Mouse (Mus musculus) A20 (cell line): ENCODE data around the gene Fbxl17.
A peak's percentile ranks its signal among the peaks of the same experiment; 100 is the strongest.

Source experiments
- DNase-seq: peaks from one replicate; pipeline ENCODE4 v3.0.0-alpha.2; 2011; ENCODE audit warnings: low read depth, low spot score

Fbxl17 gene

GRCm38 (mm10) chr17:63328888-63329287 is 170.9 kb downstream of the Fbxl17 start:
- no peak for DNase-seq

GRCm38 (mm10) chr17:63326227-63326626 is 173.6 kb downstream of the Fbxl17 start:
- DNase-seq, result no peak

GRCm38 (mm10) chr17:63324672-63325071 is 175.1 kb downstream of the Fbxl17 start:
- no peak for DNase-seq

- peak; percentile 78 for DNase-seq
Measured at GRCm38 (mm10) chr17:63324039-63324438, 175.8 kb downstream of the Fbxl17 start.

GRCm38 (mm10) chr17:63322846-63323245 is 177.0 kb downstream of the Fbxl17 start:
- DNase-seq, result no peak

- DNase-seq, result no peak
Measured at GRCm38 (mm10) chr17:63321290-63321689, 178.5 kb downstream of the Fbxl17 start.

GRCm38 (mm10) chr17:63317518-63317917 is 182.3 kb downstream of the Fbxl17 start:
- no peak for DNase-seq

- DNase-seq, result no peak
Measured at GRCm38 (mm10) chr17:63315646-63316480, 184.0 kb downstream of the Fbxl17 start.

- no peak for DNase-seq
Measured at GRCm38 (mm10) chr17:63312804-63313203, 187.0 kb downstream of the Fbxl17 start.

- DNase-seq, result no peak
Measured at GRCm38 (mm10) chr17:63312330-63312729, 187.5 kb downstream of the Fbxl17 start.

GRCm38 (mm10) chr17:63311613-63312012 is 188.2 kb downstream of the Fbxl17 start:
- no peak for DNase-seq

GRCm38 (mm10) chr17:63310021-63310420 is 189.8 kb downstream of the Fbxl17 start:
- DNase-seq, result no peak

GRCm38 (mm10) chr17:63303862-63304261 is 196.0 kb downstream of the Fbxl17 start:
- no peak for DNase-seq

- no peak for DNase-seq
Measured at GRCm38 (mm10) chr17:63301822-63302393, 197.9 kb downstream of the Fbxl17 start.

GRCm38 (mm10) chr17:63295471-63295870 is 204.3 kb downstream of the Fbxl17 start:
- DNase-seq, result no peak

GRCm38 (mm10) chr17:63294961-63295360 is 204.9 kb downstream of the Fbxl17 start:
- DNase-seq, result no peak

GRCm38 (mm10) chr17:63293979-63294378 is 205.8 kb downstream of the Fbxl17 start:
- no peak for DNase-seq

GRCm38 (mm10) chr17:63289317-63289913 is 210.4 kb downstream of the Fbxl17 start:
- DNase-seq, result no peak

- DNase-seq, result no peak
Measured at GRCm38 (mm10) chr17:63288850-63289249, 211.0 kb downstream of the Fbxl17 start.

GRCm38 (mm10) chr17:63287413-63287812 is 212.4 kb downstream of the Fbxl17 start:
- no peak for DNase-seq

GRCm38 (mm10) chr17:63285265-63285939 is 214.4 kb downstream of the Fbxl17 start:
- no peak for DNase-seq

GRCm38 (mm10) chr17:63284074-63284473 is 215.7 kb downstream of the Fbxl17 start:
- no peak for DNase-seq
